Mouse (Mus musculus): ENCODE results near the gene Kcna7.
"Not testable (repeated sequence)": the region's sequence is repeated elsewhere in the genome, so short reads cannot be mapped to it uniquely, and the experiment has no call there.

Kcna7 gene

GRCm38 (mm10) chr7:45395129-45395541, 10.3 kb upstream of the Kcna7 start:
- no peak for DNase-seq (ENCODE audit: extremely low spot score, low spot score)

GRCm38 (mm10) chr7:45395578-45396336, 9.7 kb upstream of the Kcna7 start, which contains the start of gene Snrnp70:
Gene Snrnp70 (minus strand): TSS chr7:45395742.
- peak; percentile 100 for DNase-seq (ENCODE audit: extremely low spot score, low spot score)

GRCm38 (mm10) chr7:45396337-45396775, 9.1 kb upstream of the Kcna7 start:
- DNase-seq (ENCODE audit: extremely low spot score, low spot score) = not testable (repeated sequence)

- no peak for DNase-seq (ENCODE audit: extremely low spot score, low spot score)
Observed at GRCm38 (mm10) chr7:45396787-45397186, 8.7 kb upstream of the Kcna7 start.

- DNase-seq (ENCODE audit: extremely low spot score, low spot score) = no peak
Observed at GRCm38 (mm10) chr7:45401521-45402085, 3.9 kb upstream of the Kcna7 start.

GRCm38 (mm10) chr7:45403532-45404261, 1.8 kb upstream of the Kcna7 start:
- peak; percentile 61 for DNase-seq (ENCODE audit: extremely low spot score, low spot score)

- peak; percentile 47 for DNase-seq (ENCODE audit: extremely low spot score, low spot score)
Observed at GRCm38 (mm10) chr7:45406157-45407156, 1.0 kb downstream of the Kcna7 start.

GRCm38 (mm10) chr7:45407836-45408235, 2.4 kb downstream of the Kcna7 start:
- no peak for DNase-seq (ENCODE audit: extremely low spot score, low spot score)

- DNase-seq (ENCODE audit: extremely low spot score, low spot score) = no peak
Observed at GRCm38 (mm10) chr7:45408351-45408750, 2.9 kb downstream of the Kcna7 start.

GRCm38 (mm10) chr7:45408949-45409348, 3.5 kb downstream of the Kcna7 start:
- no peak for DNase-seq (ENCODE audit: extremely low spot score, low spot score)

GRCm38 (mm10) chr7:45409497-45410163, 4.2 kb downstream of the Kcna7 start:
- no peak for DNase-seq (ENCODE audit: extremely low spot score, low spot score)

GRCm38 (mm10) chr7:45412421-45412820, 7.0 kb downstream of the Kcna7 start:
- DNase-seq (ENCODE audit: extremely low spot score, low spot score) = no peak

GRCm38 (mm10) chr7:45413113-45413863, 7.8 kb downstream of the Kcna7 start, which contains the start of gene Ntf5:
Gene Ntf5 (plus strand): TSS chr7:45413695.
- peak; percentile 55 for DNase-seq (ENCODE audit: extremely low spot score, low spot score)

GRCm38 (mm10) chr7:45413864-45414739, 8.6 kb downstream of the Kcna7 start:
- DNase-seq (ENCODE audit: extremely low spot score, low spot score) = no peak

- DNase-seq (ENCODE audit: extremely low spot score, low spot score) = no peak
Observed at GRCm38 (mm10) chr7:45414740-45415224, 9.3 kb downstream of the Kcna7 start.

GRCm38 (mm10) chr7:45415636-45416035, 10.2 kb downstream of the Kcna7 start:
- DNase-seq (ENCODE audit: extremely low spot score, low spot score) = no peak

GRCm38 (mm10) chr7:45417962-45418492, 12.6 kb downstream of the Kcna7 start:
- no peak for DNase-seq (ENCODE audit: extremely low spot score, low spot score)

Data from neural tube, embryonic 10.5 days (tissue).